Mouse (Mus musculus) heart, postnatal 0 days (tissue): ENCODE results near the gene Greb1.

ENCODE experiments used
- CTCF ChIP-seq: IDR thresholded peaks from 2 replicates; pipeline ENCODE4 v1.5.1; 2016; ENCODE audit warnings: antibody characterized with exemption, control low read depth, low read depth
- EP300 ChIP-seq: IDR thresholded peaks from 2 replicates; pipeline ENCODE4 v1.6.1; 2016; ENCODE audit warnings: antibody characterized with exemption, low read depth

- TF ChIP-seq CTCF (no peak), EP300 (no peak)
These were observed 23.0 kb upstream of the Greb1 start for GRCm38 (mm10) chr12:16823701-16824100.
